Mouse (Mus musculus) G1E (cell line): ENCODE data around the gene Thrb. TPM values are rescaled to one million over a fixed set of nuclear protein-coding genes. Genes with fewer than 3 reads are reported as not detected.

Experiments used
- ATAC-seq: 2 replicates; pipeline ENCODE4 v1.8.0; 2016; ENCODE audit warnings: mild to moderate bottlenecking; ENCODE audit not compliant: insufficient number of reproducible peaks, poor library complexity, low FRiP score, severe bottlenecking; ENCODE audit errors: extremely low read depth
- DNase-seq: peaks from one replicate; pipeline ENCODE4 v3.0.0; 2012; ENCODE audit warnings: low spot score
- H3K27me3 ChIP-seq: 2 replicates; pipeline ENCODE4 v1.6.1; 2012; ENCODE audit warnings: mild to moderate bottlenecking, low read length, inconsistent platforms; ENCODE audit not compliant: insufficient read depth
- H3K36me3 ChIP-seq: replicated peaks from 2 replicates; pipeline ENCODE3; 2012; ENCODE audit warnings: mild to moderate bottlenecking, inconsistent platforms
- H3K4me1 ChIP-seq: 2 replicates; pipeline ENCODE4 v1.6.1; 2012; ENCODE audit warnings: low read depth, low read length, inconsistent platforms, mixed read lengths; ENCODE audit not compliant: insufficient read depth
- H3K4me3 ChIP-seq: 2 replicates; pipeline ENCODE4 v1.5.1; 2012; ENCODE audit warnings: low read depth, mild to moderate bottlenecking, inconsistent platforms, low read length, moderate library complexity, mixed read lengths
- H3K9me3 ChIP-seq: replicated peaks from 2 replicates; pipeline ENCODE4 v1.6.1; 2012; ENCODE audit warnings: inconsistent platforms
- CTCF ChIP-seq: IDR thresholded peaks from 2 replicates; pipeline ENCODE4 v1.5.1; 2012; ENCODE audit warnings: low read depth, low read length, inconsistent platforms, mixed read lengths
- GATA1 ChIP-seq: IDR thresholded peaks from 2 replicates; pipeline ENCODE4 v1.6.1; 2012; ENCODE audit warnings: borderline replicate concordance, low read length, inconsistent platforms, mixed read lengths
- GATA2 ChIP-seq: IDR thresholded peaks from 2 replicates; pipeline ENCODE4 v1.6.1; 2012; ENCODE audit warnings: low read depth, low read length, inconsistent platforms, borderline replicate concordance
- POLR2AphosphoS5 ChIP-seq: IDR thresholded peaks from 2 replicates; pipeline ENCODE4 v1.6.1; 2012; ENCODE audit warnings: low read depth, low read length, inconsistent platforms; ENCODE audit not compliant: insufficient replicate concordance
- TAL1 ChIP-seq: conservative IDR thresholded peaks from 2 replicates; pipeline ENCODE4 v1.6.1; 2012; ENCODE audit warnings: low read depth, low read length, inconsistent platforms, mixed read lengths
- polyA plus RNA-seq: library from polyadenylated mRNA; stranded (reverse); fragments of >175 nt; gene quantifications from 2 replicates; pipeline ENCODE4 v1.2.3, GENCODE M21; 2012
- total RNA-seq, 2 experiments: library from RNA; stranded (forward) in 1 of 2; stranded (reverse) in 1 of 2; fragments of 200-1000 nt in 1 of 2; fragments of >200 nt in 1 of 2; fragmentation: Nextera tagmentation in 1 of 2; gene quantifications; 2 replicates each; pipeline ENCODE4 v1.2.3; 2014 to 2017

Gene Thrb
- total and polyA plus RNA-seq, 3 experiments = 6.3 to 26.7 (median 7.0) TPM

- no peaks in the 10 kb centered on the region for H3K4me1 ChIP-seq
- H3K27me3 ChIP-seq = no peaks in the 10 kb centered on the region
- ATAC-seq (no peak), DNase-seq (no peak)
- no peak overlapping the region for H3K4me3 ChIP-seq
- no peaks in the 10 kb centered on the region for H3K9me3 ChIP-seq
- peaks cover 4% of the 10 kb centered on the region for H3K36me3 ChIP-seq
- no peak for TF ChIP-seq GATA1
- TF ChIP-seq POLR2AphosphoS5 = no peak
Observed at GRCm38 (mm10) chr14:17982017-17982416, 322.0 kb downstream of the Thrb start.

GRCm38 (mm10) chr14:17983390-17983789 is 323.3 kb downstream of the Thrb start:
- no peaks in the 10 kb centered on the region for H3K4me1 ChIP-seq
- DNase-seq (no peak), ATAC-seq (no peak)
- TF ChIP-seq TAL1 (no peak), GATA2 (no peak), GATA1 (no peak), CTCF (no peak), POLR2AphosphoS5 (no peak)
- H3K27me3 ChIP-seq = no peaks in the 10 kb centered on the region
- H3K9me3 ChIP-seq = no peaks in the 10 kb centered on the region
- peaks cover 4% of the 10 kb centered on the region for H3K36me3 ChIP-seq
- H3K4me3 ChIP-seq = no peak overlapping the region

- Histone ChIP-seq H3K4me1 (no peaks in the 10 kb centered on the region), H3K27me3 (no peaks in the 10 kb centered on the region), H3K36me3 (peaks cover 4% of the 10 kb centered on the region), H3K4me3 (no peak overlapping the region), H3K9me3 (no peaks in the 10 kb centered on the region)
- no peak for TF ChIP-seq GATA2
- TF ChIP-seq GATA1 = no peak
- TF ChIP-seq TAL1 = no peak
- no peak for TF ChIP-seq CTCF
- no peak for TF ChIP-seq POLR2AphosphoS5
- ATAC-seq = no peak
- DNase-seq = no peak
Observed at GRCm38 (mm10) chr14:17983839-17984238, 323.8 kb downstream of the Thrb start.

GRCm38 (mm10) chr14:17988580-17988979 is 328.5 kb downstream of the Thrb start:
- TF ChIP-seq GATA1 (no peak), TAL1 (no peak)
- no peak overlapping the region for H3K4me3 ChIP-seq
- no peaks in the 10 kb centered on the region for H3K27me3 ChIP-seq
- no peak for DNase-seq
- H3K36me3 ChIP-seq = peaks cover 2% of the 10 kb centered on the region
- H3K9me3 ChIP-seq = no peaks in the 10 kb centered on the region
- H3K4me1 ChIP-seq = no peaks in the 10 kb centered on the region
- no peak for ATAC-seq

GRCm38 (mm10) chr14:17989182-17989581 is 329.1 kb downstream of the Thrb start:
- no peaks in the 10 kb centered on the region for H3K4me1 ChIP-seq
- no peak for TF ChIP-seq CTCF
- no peak for TF ChIP-seq TAL1
- TF ChIP-seq GATA2 = no peak
- TF ChIP-seq POLR2AphosphoS5 = no peak
- TF ChIP-seq GATA1 = no peak
- DNase-seq (no peak), ATAC-seq (no peak)
- H3K36me3 ChIP-seq = peaks cover 2% of the 10 kb centered on the region
- no peaks in the 10 kb centered on the region for H3K27me3 ChIP-seq
- H3K4me3 ChIP-seq = no peak overlapping the region
- H3K9me3 ChIP-seq = no peaks in the 10 kb centered on the region

GRCm38 (mm10) chr14:17990186-17990585 is 330.1 kb downstream of the Thrb start:
- DNase-seq (no peak), ATAC-seq (no peak)
- Histone ChIP-seq H3K9me3 (no peaks in the 10 kb centered on the region), H3K4me1 (no peaks in the 10 kb centered on the region), H3K27me3 (no peaks in the 10 kb centered on the region), H3K36me3 (peaks cover 2% of the 10 kb centered on the region), H3K4me3 (no peak overlapping the region)
- TF ChIP-seq POLR2AphosphoS5 (no peak), GATA1 (no peak)

GRCm38 (mm10) chr14:18001886-18002285 is 341.8 kb downstream of the Thrb start:
- DNase-seq = no peak
- Histone ChIP-seq H3K27me3 (no peaks in the 10 kb centered on the region), H3K4me3 (no peak overlapping the region), H3K9me3 (no peaks in the 10 kb centered on the region), H3K4me1 (no peaks in the 10 kb centered on the region), H3K36me3 (peaks cover 4% of the 10 kb centered on the region)
- ATAC-seq = no peak
- no peak for TF ChIP-seq TAL1
- TF ChIP-seq POLR2AphosphoS5 = no peak
- TF ChIP-seq GATA2 = no peak
- TF ChIP-seq GATA1 = no peak
- no peak for TF ChIP-seq CTCF
